Mouse (Mus musculus): ENCODE results near the gene Fgd2. TPM values are rescaled to one million over a fixed set of nuclear protein-coding genes. Genes with fewer than 3 reads are reported as not detected.
"Not testable (repeated sequence)": the region's sequence is repeated elsewhere in the genome, so short reads cannot be mapped to it uniquely, and the experiment has no call there.

Gene Fgd2
- total and polyA plus RNA-seq, 2 experiments from 2014 or later, result 14.1 to 17.3 TPM

DNA sequence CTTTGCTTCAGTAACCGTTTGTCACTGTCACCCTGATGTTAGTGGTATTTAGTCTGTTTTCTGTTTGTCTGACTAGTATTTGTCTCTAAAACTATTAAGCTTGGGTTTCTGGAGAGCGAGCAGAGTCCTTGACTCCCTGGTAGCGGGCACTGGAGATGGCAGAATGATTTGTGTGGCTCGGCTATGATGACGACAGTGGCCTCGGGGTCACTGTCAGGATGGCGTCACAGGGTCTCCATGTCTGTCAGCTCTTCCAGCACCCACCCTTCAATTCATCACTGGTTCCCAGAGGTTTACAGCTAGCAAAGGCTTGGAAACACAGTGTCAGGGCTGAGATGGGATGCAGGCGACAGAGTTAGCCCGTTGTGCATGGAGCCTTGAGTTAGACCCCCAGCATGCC is 23.2 kb downstream of the Fgd2 start:
- no peaks in the 10 kb centered on the region for H3K9me3 ChIP-seq (ENCODE audit: low read length)
- TF ChIP-seq CTCF (IDR thresholded peaks at IDR 0.05; ENCODE audit: low read depth), result no peak
- H3K27ac ChIP-seq (ENCODE audit: low read depth, low read length), result no peak overlapping the region
- no peaks in the 10 kb centered on the region for H3K27me3 ChIP-seq (ENCODE audit: insufficient read depth, low read length)
- ATAC-seq (no peak), DNase-seq (no peak)
- no peak overlapping the region for H3K9ac ChIP-seq
- no peak overlapping the region for H3K4me3 ChIP-seq (ENCODE audit: low read depth, low read length)
- WGBS, result 87% methylated on average over 9 of the region's 9 CpGs
- H3K4me1 ChIP-seq (ENCODE audit: insufficient read depth), result no peaks in the 10 kb centered on the region
- no peaks in the 10 kb centered on the region for H3K36me3 ChIP-seq (ENCODE audit: insufficient read depth)
- no peak overlapping the region for H3K4me2 ChIP-seq (ENCODE audit: low read depth)

DNA sequence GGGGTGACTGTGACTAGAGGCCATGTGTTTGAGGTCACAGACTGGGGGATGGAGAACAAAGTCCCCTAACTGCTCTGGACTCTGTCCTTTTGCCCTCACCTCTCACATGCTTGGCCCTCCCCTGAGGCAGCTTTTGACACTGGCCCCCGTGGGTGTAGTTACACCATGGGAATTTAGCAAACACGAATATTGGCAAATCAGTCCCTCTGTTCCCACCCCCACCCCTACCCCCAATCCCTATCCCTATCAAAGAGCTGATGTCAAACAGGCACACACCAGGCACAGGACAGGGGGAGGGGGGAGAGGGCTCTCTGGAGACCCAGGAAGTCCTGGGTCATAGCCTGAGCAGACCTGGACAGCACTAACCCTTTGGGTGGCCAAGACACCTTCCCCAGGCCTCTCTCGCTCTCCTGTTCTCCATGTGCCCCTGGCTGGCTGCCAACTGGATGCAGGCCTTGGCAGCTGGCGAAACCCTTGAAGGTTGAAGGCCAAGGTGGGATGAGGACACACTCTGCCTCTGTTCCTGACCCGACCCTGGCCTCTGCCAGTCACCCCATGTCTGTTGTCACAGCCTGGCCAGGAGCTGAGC is 24.2 kb downstream of the Fgd2 start:
- ATAC-seq (no peak), DNase-seq (no peak)
- Histone ChIP-seq H3K9me3 (ENCODE audit: low read length) (no peaks in the 10 kb centered on the region), H3K4me2 (ENCODE audit: low read depth) (no peak overlapping the region), H3K4me3 (ENCODE audit: low read depth, low read length) (no peak overlapping the region), H3K4me1 (ENCODE audit: insufficient read depth) (no peaks in the 10 kb centered on the region), H3K27ac (ENCODE audit: low read depth, low read length) (no peak overlapping the region), H3K27me3 (ENCODE audit: insufficient read depth, low read length) (no peaks in the 10 kb centered on the region), H3K9ac (no peak overlapping the region), H3K36me3 (ENCODE audit: insufficient read depth) (no peaks in the 10 kb centered on the region)
- TF ChIP-seq CTCF (IDR thresholded peaks at IDR 0.05; ENCODE audit: low read depth), result no peak
- 59% methylated on average over 5 of the region's 5 CpGs for WGBS

DNA sequence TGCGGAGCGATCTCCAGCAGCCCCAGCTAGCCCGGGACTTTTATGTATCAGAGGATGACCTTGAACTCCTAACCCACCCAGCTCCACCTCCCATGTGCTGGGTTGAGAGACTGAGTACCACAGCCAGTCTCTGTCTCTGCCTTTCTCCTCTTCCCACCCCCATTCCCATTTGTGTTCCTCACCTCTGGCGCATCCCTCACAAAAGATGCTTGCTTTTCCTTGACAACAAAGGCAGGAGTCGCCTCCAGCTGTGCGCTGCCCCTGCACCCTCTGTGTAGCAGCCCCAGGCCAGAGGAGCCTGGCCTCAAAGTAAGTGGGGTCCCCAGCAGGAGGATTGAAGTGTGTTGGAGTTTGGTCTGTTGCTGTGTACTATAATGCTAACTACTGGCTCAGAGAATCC is 25.0 kb downstream of the Fgd2 start:
- Histone ChIP-seq H3K9ac (no peak overlapping the region), H3K4me2 (ENCODE audit: low read depth) (no peak overlapping the region), H3K4me3 (ENCODE audit: low read depth, low read length) (no peak overlapping the region), H3K4me1 (ENCODE audit: insufficient read depth) (no peaks in the 10 kb centered on the region), H3K36me3 (ENCODE audit: insufficient read depth) (no peaks in the 10 kb centered on the region), H3K27me3 (ENCODE audit: insufficient read depth, low read length) (no peaks in the 10 kb centered on the region), H3K27ac (ENCODE audit: low read depth, low read length) (no peak overlapping the region), H3K9me3 (ENCODE audit: low read length) (no peaks in the 10 kb centered on the region)
- ATAC-seq (no peak), DNase-seq (no peak)
- TF ChIP-seq CTCF (IDR thresholded peaks at IDR 0.05; ENCODE audit: low read depth), result no peak
- 33% methylated on average over 6 of the region's 6 CpGs for WGBS

DNA sequence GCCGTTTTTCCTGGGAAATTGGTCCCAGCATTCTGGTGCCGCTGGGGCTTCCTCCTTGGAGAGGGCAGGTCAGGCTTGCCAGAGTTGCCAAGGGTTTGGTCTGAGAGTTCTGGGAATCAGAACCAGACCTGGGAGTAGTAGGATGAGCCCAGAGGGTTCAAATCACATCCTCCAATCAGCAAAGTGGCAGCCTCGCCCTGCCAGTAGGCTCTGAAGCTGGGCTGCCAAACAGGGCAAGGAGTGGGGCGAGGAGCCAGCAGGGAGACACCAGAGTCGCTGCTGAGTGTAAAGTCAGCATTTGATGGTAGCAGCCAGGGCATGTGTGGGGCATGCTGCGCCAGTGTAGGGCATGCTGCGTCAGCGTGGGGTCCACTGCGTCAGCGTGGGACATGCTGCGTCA is 28.3 kb downstream of the Fgd2 start:
- Histone ChIP-seq H3K36me3 (ENCODE audit: insufficient read depth) (no peaks in the 10 kb centered on the region), H3K27me3 (ENCODE audit: insufficient read depth, low read length) (no peaks in the 10 kb centered on the region), H3K27ac (ENCODE audit: low read depth, low read length) (no peak overlapping the region), H3K4me2 (ENCODE audit: low read depth) (no peak overlapping the region), H3K9ac (no peak overlapping the region), H3K4me1 (ENCODE audit: insufficient read depth) (no peaks in the 10 kb centered on the region), H3K4me3 (ENCODE audit: low read depth, low read length) (no peak overlapping the region), H3K9me3 (ENCODE audit: low read length) (no peaks in the 10 kb centered on the region)
- no peak for DNase-seq
- TF ChIP-seq CTCF (IDR thresholded peaks at IDR 0.05; ENCODE audit: low read depth), result no peak
- WGBS, result 72% methylated on average over 11 of the region's 11 CpGs
- ATAC-seq, result no peak

DNA sequence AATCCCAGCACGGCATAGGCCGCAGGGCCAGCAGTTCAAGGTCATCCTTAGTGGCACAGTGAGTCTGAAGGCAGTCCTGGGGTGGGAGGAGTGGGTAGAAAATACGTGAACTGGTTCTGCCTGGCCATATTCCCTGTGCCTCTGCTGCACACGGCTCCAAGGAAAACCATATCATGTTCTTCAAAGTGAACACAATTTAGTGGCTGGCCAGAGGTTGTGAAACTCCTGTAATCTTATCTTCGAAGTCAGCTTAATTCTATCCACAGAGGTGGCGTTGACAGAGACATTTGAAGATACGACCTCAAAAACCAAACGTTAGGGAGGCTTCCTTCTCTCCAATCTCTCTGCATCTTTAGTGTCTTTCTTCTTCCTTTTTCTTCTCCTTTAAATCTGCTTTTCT is 30.6 kb downstream of the Fgd2 start:
- H3K36me3 ChIP-seq (ENCODE audit: insufficient read depth), result no peaks in the 10 kb centered on the region
- H3K4me1 ChIP-seq (ENCODE audit: insufficient read depth), result no peaks in the 10 kb centered on the region
- no peak overlapping the region for H3K4me3 ChIP-seq (ENCODE audit: low read depth, low read length)
- H3K9ac ChIP-seq, result no peak overlapping the region
- H3K27me3 ChIP-seq (ENCODE audit: insufficient read depth, low read length), result no peaks in the 10 kb centered on the region
- no peak for ATAC-seq
- no peak for DNase-seq
- 85% methylated on average over 8 of the region's 8 CpGs for WGBS
- no peak overlapping the region for H3K4me2 ChIP-seq (ENCODE audit: low read depth)
- H3K27ac ChIP-seq (ENCODE audit: low read depth, low read length), result no peak overlapping the region
- no peaks in the 10 kb centered on the region for H3K9me3 ChIP-seq (ENCODE audit: low read length)
- TF ChIP-seq CTCF (IDR thresholded peaks at IDR 0.05; ENCODE audit: low read depth), result no peak

DNA sequence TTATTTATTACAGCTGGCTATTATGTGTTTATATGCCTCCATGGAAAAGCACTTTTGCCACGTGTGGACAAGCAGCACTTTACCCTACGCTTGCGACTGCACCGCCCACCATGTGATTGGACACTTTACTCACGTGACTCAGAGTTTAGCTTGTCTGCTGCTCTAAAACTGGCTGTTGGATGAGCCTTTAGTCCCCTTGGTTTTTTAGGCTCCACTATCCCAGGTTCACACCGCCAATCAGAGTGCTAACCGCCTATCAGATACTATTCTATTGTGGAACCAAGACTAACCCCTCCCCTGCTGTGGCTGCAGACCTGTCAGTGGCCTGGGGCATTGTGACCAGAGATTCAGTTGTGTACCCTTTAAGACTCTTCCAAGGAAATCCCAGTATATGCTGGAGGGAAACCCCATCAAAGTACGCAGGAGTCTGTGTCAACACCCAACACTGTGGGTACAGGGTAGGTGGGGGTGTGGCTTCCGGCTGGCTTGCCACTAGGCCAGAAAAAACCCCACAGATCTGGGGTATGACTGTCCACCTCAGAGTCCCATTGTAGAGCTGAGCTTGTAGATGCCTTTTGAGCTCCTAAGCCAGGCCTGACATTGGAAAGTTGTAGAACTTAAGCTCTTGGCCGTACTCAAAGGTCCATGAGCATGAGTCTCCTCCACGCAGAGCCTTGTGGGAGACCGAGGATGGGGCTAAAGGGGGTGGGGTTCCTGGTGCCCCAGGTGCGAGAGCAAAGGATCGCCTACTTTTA is 32.8 kb downstream of the Fgd2 start:
- Histone ChIP-seq H3K9ac (no peak overlapping the region), H3K4me3 (ENCODE audit: low read depth, low read length) (no peak overlapping the region), H3K36me3 (ENCODE audit: insufficient read depth) (no peaks in the 10 kb centered on the region), H3K4me1 (ENCODE audit: insufficient read depth) (peaks cover 8% of the 10 kb centered on the region; the same call in 1 of the 2 replicates), H3K27ac (ENCODE audit: low read depth, low read length) (no peak overlapping the region), H3K4me2 (ENCODE audit: low read depth) (no peak overlapping the region), H3K9me3 (ENCODE audit: low read length) (no peaks in the 10 kb centered on the region), H3K27me3 (ENCODE audit: insufficient read depth, low read length) (no peaks in the 10 kb centered on the region)
- WGBS, result 66% methylated on average over 14 of the region's 14 CpGs
- ATAC-seq, result no peak
- no peak for TF ChIP-seq CTCF (IDR thresholded peaks at IDR 0.05; ENCODE audit: low read depth)
- DNase-seq, result no peak

DNA sequence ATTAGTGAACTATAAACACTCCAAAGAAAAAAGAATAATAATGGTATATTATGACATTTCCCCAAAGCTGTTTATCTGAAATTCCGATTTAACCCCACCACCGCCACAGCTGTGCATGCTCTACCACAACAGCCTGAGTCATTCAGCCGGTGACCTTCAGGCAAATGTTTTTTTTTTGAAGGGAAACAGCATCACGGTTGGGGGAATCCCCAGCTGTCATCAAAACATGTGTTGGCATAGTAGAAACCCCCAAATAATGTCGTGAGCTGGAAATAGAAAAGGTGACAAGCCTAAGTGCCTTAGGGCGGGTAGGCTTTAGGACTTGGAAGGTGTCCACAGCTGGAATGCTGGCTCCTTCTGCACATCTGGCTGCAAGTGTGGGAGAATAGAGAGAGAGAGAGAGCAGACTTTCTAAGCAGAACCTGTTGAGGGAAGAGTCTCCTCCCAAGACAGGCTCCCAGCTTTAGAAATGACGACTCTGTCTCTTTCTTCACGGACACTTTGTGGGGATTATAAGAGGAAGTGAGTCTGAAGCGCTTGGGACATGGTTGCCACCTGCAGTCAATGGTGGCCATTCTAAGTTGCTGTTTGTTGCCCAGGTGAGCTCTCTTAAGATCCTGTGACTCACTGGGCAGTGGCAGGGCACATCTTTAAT is 33.5 kb downstream of the Fgd2 start:
- H3K9ac ChIP-seq, result no peak overlapping the region
- H3K36me3 ChIP-seq (ENCODE audit: insufficient read depth), result no peaks in the 10 kb centered on the region
- DNase-seq (no peak), ATAC-seq (no peak)
- no peak overlapping the region for H3K4me3 ChIP-seq (ENCODE audit: low read depth, low read length)
- WGBS, result 73% methylated on average over 9 of the region's 9 CpGs
- H3K9me3 ChIP-seq (ENCODE audit: low read length), result no peaks in the 10 kb centered on the region
- TF ChIP-seq CTCF (IDR thresholded peaks at IDR 0.05; ENCODE audit: low read depth), result no peak
- peaks cover 8% of the 10 kb centered on the region; the same call in 1 of the 2 replicates for H3K4me1 ChIP-seq (ENCODE audit: insufficient read depth)
- H3K27me3 ChIP-seq (ENCODE audit: insufficient read depth, low read length), result no peaks in the 10 kb centered on the region
- no peak overlapping the region for H3K27ac ChIP-seq (ENCODE audit: low read depth, low read length)
- no peak overlapping the region for H3K4me2 ChIP-seq (ENCODE audit: low read depth)

DNA sequence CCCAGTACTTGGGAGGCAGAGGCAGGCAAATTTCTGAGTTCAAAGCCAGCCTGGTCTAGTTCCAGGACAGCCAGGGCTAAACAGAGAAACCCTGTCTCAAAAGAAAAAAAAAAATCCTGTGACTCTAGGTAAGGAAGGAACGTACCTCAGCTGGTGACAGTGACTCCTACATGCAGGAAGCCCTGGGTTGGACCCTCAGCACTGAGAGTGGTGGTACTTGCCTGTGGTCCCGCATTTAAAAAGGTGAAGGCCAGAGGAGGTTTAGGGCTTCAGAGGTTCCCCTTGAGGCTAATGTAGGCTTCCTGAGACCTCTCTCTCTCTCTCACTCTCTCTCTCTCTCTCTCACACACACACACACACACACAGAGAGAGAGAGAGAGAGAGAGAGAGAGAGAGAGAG is 34.0 kb downstream of the Fgd2 start:
- not testable (repeated sequence) for H3K4me3 ChIP-seq (ENCODE audit: low read depth, low read length); ATAC-seq; H3K27ac ChIP-seq (ENCODE audit: low read depth, low read length); H3K4me2 ChIP-seq (ENCODE audit: low read depth); H3K36me3 ChIP-seq (ENCODE audit: insufficient read depth); H3K4me1 ChIP-seq (ENCODE audit: insufficient read depth); H3K9ac ChIP-seq; H3K9me3 ChIP-seq (ENCODE audit: low read length); DNase-seq; H3K27me3 ChIP-seq (ENCODE audit: insufficient read depth, low read length)
- 74% methylated on average over 2 of the region's 2 CpGs for WGBS

Data from forebrain, postnatal 0 days (tissue).